Mouse (Mus musculus) kidney, adult 2 months (tissue): ENCODE results near the gene Dlgap4. TPM values are rescaled to one million over a fixed set of nuclear protein-coding genes. Genes with fewer than 3 reads are reported as not detected.

Experiments
- DNase-seq: peaks from one replicate; pipeline ENCODE4 v3.0.0; 2021
- H3K27ac ChIP-seq: fragments of 200-500 bp; 2 replicates; pipeline ENCODE4 v1.5.1; 2012; ENCODE audit warnings: low read depth, low read length, control low read depth, inconsistent platforms; ENCODE audit not compliant: insufficient read depth
- H3K27me3 ChIP-seq: fragments of 200-500 bp; replicated peaks from 2 replicates; pipeline ENCODE4 v1.6.1; 2012; ENCODE audit warnings: mild to moderate bottlenecking, moderate library complexity, low read length, inconsistent platforms; ENCODE audit not compliant: control insufficient read depth, insufficient read depth
- H3K36me3 ChIP-seq: fragments of 200-500 bp; 2 replicates; pipeline ENCODE4 v1.6.1; 2012; ENCODE audit warnings: mild to moderate bottlenecking, moderate library complexity, low read length, inconsistent platforms; ENCODE audit not compliant: control insufficient read depth, insufficient read depth
- H3K4me1 ChIP-seq: fragments of 200-500 bp; 2 replicates; pipeline ENCODE4 v1.6.1; 2011; ENCODE audit warnings: low read length; ENCODE audit not compliant: control insufficient read depth, insufficient read depth
- H3K4me3 ChIP-seq: fragments of 200-500 bp; 2 replicates; pipeline ENCODE4 v1.5.1; 2011; ENCODE audit warnings: mild to moderate bottlenecking, low read depth, low read length, control low read depth; ENCODE audit not compliant: insufficient read depth
- CTCF ChIP-seq: fragments of 200-500 bp; conservative IDR thresholded peaks from 2 replicates; pipeline ENCODE4 v1.5.1; 2011; ENCODE audit warnings: low read depth, mild to moderate bottlenecking, control low read depth, low read length, moderate library complexity, mixed read lengths; ENCODE audit not compliant: insufficient read depth, insufficient read length
- POLR2A ChIP-seq: fragments of 200-500 bp; IDR thresholded peaks from one replicate; pipeline ENCODE4 v1.6.1; 2011; ENCODE audit warnings: low read depth, low read length, control low read depth
- WGBS: fragments of 180-500 bp; shearing (Covaris S2); methylation state at CpG from one replicate; pipeline ENCODE4 v1.1.7; 2018; 5-methylcytosine and 5-hydroxymethylcytosine counted together
- polyA plus RNA-seq: library from polyadenylated mRNA; depleted of rRNA; stranded (reverse); fragments of >200 nt; gene quantifications from 2 replicates; pipeline ENCODE4 v1.2.3, GENCODE M21; 2012

Gene Dlgap4
- polyA plus RNA-seq, 1 experiment = 50.6 TPM

DNA sequence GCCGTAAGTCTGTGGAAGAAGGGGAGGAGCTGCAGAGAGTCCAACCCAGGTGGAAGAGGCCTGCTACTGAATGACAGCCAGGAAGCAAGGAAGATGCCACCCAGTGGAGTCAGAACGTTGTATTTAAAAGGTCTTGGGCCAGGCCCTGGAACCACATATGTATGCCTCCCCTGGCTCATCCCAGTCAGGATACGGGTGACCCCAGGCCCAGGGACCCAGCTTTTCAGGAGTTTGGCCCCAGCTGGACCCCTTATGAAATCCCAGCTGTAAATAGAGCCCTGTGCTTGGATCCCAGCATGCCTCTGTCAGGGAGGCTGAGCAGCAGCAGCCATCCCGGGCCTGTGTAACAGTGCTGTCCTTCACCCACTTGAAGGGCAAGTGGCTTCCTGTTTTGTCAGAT is 151.2 kb downstream of the Dlgap4 start:
- H3K4me1 ChIP-seq = no peaks in the 10 kb centered on the region
- no peaks in the 10 kb centered on the region for H3K27me3 ChIP-seq
- H3K27ac ChIP-seq = no peak overlapping the region
- no peak overlapping the region for H3K4me3 ChIP-seq
- no peaks in the 10 kb centered on the region; the same call in 1 of the 2 replicates for H3K36me3 ChIP-seq
- 51% methylated on average over 4 of the region's 4 CpGs for WGBS
- no peak for TF ChIP-seq CTCF
- no peak for TF ChIP-seq POLR2A
- DNase-seq = no peak

DNA sequence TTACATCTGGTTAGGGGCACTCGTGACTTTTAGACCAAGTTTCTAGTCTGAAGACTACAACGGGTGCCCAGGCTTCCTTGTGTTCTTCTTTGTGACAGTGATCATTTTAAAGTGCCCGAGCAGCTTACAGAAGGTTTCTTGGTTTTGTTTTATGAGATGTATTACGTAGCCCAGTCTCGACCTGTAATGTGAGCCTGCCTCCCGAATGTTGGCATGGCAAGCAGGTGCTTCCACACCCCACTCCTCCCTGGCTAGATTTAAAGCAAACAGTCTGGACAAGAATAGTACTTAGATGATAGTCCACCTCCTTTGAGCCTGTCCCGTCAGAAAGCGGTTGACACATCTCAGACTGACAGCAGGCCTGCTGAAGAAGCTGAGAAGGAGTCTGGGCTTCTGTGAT is 152.1 kb downstream of the Dlgap4 start:
- no peak for DNase-seq
- Histone ChIP-seq H3K36me3 (no peaks in the 10 kb centered on the region; the same call in 1 of the 2 replicates), H3K4me3 (no peak overlapping the region), H3K27ac (no peak overlapping the region), H3K4me1 (no peaks in the 10 kb centered on the region), H3K27me3 (no peaks in the 10 kb centered on the region)
- TF ChIP-seq CTCF (no peak), POLR2A (no peak)
- 72% methylated on average over 8 of the region's 8 CpGs for WGBS

DNA sequence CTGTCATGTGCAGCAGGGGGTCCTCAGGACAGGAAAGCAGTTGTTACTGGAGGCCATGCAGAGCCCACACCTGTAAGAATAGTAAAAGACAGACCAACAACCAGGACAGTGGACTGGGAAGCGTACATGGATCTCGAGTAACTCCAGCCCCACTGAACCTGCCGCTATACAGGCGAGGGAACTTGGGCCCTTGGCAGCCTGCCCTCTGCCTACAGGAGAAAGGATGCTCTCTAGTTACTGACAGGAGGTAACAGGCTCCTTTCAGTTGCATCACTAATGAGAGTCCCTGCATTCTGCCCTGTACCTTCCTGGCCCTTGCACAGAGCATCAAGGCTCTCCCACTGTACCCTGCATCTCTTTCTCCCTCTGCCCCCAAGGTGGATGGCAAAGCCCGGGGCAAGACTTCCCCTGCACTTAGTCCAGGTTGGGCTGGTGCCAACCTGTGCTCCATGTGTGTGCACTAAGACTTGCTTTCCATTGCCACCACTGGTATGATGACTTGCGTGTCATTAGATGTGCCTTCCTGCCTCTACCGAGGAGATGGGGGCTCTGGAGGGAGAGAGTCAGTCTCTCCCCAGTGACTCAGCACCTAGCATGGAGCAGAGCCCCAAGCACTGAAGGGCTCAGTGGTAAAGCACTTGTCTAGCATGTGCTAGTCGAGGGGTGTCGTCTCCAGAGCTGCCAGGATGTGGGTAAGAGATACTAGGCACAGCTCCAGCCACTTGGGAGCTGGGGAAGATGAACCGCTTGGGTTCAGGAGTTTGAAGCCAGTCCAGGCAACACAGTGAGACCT is 152.9 kb downstream of the Dlgap4 start:
- no peak overlapping the region for H3K27ac ChIP-seq
- no peaks in the 10 kb centered on the region for H3K4me1 ChIP-seq
- H3K4me3 ChIP-seq = no peak overlapping the region
- TF ChIP-seq POLR2A (no peak), CTCF (no peak)
- no peaks in the 10 kb centered on the region for H3K27me3 ChIP-seq
- no peaks in the 10 kb centered on the region; the same call in 1 of the 2 replicates for H3K36me3 ChIP-seq
- WGBS = 54% methylated on average over 10 of the region's 10 CpGs
- no peak for DNase-seq

DNA sequence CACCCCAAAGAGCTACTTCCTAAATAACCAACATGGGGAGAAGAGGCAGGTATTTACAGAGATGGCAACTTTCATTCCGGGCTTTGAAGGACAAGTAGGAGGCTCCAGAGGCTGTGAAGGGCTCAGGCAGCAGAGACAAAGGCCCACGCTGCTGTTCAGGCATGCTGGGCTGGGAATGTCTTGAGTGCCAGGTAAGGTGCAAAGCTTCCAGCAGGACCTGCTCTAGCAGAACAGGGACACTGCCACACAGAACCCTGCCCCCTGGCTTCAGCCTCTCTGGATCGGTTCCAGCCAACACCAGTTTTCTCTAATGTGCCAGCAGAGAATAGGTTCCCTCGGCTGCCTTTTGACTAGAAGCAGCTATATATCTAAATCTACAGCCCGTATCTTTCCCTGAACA is 153.6 kb downstream of the Dlgap4 start:
- Histone ChIP-seq H3K4me1 (no peaks in the 10 kb centered on the region), H3K27ac (no peak overlapping the region), H3K27me3 (no peaks in the 10 kb centered on the region), H3K4me3 (no peak overlapping the region), H3K36me3 (no peaks in the 10 kb centered on the region; the same call in 1 of the 2 replicates)
- TF ChIP-seq CTCF = no peak
- no peak for TF ChIP-seq POLR2A
- 53% methylated on average over 5 of the region's 5 CpGs for WGBS
- DNase-seq = peak; percentile 47

DNA sequence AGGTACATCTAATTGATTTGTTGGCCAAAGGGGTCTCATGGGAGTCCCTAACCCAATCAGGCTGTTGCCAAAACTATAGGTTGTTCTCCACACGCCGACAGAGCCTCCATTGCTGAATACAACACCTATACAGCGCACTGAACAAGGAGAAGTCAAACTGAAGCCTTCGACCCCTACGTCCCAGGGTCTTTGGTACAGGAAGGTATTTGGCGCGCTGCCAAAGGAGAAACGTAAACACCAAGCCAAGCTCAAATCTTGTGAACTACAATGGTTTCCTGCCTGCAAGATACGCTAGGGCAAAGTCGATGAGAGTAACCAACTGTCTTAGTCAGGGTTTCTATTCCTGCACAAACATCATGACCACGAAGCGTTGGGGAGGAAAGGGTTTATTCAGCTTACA is 155.8 kb downstream of the Dlgap4 start:
- Histone ChIP-seq H3K4me3 (no peak overlapping the region), H3K4me1 (no peaks in the 10 kb centered on the region), H3K27ac (no peak overlapping the region), H3K27me3 (no peaks in the 10 kb centered on the region), H3K36me3 (no peaks in the 10 kb centered on the region)
- DNase-seq = no peak
- no peak for TF ChIP-seq CTCF
- TF ChIP-seq POLR2A = no peak
- WGBS = 66% methylated on average over 12 of the region's 12 CpGs

DNA sequence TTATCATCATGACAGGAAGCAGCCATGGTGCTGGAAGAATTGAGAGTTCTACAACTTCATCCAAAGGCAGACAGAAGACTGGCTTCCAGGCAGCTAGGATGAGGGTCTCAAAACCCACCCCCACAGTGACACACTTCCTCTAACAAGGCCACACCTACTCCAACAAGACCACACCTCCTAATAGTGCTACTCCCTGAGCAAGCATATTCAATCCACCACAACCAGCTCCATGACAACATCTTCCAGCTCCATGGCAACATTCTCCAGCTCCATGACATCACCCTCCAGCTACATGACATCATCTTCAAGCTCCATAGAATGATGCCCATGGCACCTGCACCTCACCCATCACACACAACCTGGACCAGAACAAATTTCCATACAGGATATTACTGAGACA is 160.0 kb downstream of the Dlgap4 start:
- TF ChIP-seq POLR2A (no peak), CTCF (no peak)
- no peak for DNase-seq

DNA sequence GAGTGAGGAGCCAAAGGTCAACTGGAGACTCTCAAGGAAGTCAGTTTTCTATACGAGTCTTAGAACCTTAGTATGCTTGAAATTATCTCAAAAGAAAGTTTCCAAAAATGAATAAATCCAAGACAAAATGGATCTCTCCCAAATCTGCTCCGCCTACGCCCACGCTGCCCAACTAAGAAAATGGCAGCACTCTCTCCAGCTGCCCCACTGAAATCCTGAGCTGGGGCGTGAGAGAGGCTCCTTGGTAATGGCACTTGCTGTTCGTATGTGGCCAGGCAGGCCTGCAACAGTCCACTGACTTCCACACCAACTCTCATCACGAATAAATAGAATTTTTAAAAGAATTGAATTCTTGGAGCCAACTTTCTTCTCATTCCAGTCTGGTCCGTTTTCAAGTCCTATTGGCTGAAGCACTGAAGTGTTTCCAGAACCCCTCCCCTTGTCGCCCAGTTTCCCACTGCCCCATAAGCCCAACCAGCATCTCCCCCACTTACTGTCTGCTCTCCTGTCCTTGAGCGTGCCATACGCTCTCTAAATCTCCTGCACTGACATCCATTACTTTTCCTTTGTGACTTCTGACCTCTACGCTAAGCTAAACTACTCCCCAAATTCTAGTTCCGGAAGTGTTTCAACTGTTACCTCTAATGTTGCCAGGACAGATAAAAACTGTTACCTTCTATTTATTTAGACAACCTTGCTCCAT is 160.7 kb downstream of the Dlgap4 start:
- Histone ChIP-seq H3K27me3 (no peaks in the 10 kb centered on the region), H3K27ac (peak overlapping the region; percentile 69), H3K4me1 (no peaks in the 10 kb centered on the region), H3K4me3 (peak overlapping the region; percentile 19; the same call in 1 of the 2 replicates), H3K36me3 (no peaks in the 10 kb centered on the region)
- DNase-seq = no peak
- no peak for TF ChIP-seq POLR2A
- WGBS = 74% methylated on average over 13 of the region's 13 CpGs

More for the DNA sequence above, 160.0 kb downstream of the Dlgap4 start:
- Histone ChIP-seq H3K4me1 (no peaks in the 10 kb centered on the region), H3K27ac (no peak overlapping the region), H3K4me3 (no peak overlapping the region), H3K27me3 (no peaks in the 10 kb centered on the region), H3K36me3 (no peaks in the 10 kb centered on the region)
